Mouse (Mus musculus) liver, postnatal 0 days (tissue): Measurements from ENCODE around the gene Ptpre. TPM values are rescaled to one million over a fixed set of nuclear protein-coding genes. Genes with fewer than 3 reads are reported as not detected.
"Not testable (repeated sequence)": the region's sequence is repeated elsewhere in the genome, so short reads cannot be mapped to it uniquely, and the experiment has no call there.

ENCODE experiments used
- ATAC-seq: fragments of 200-750 bp; cut with Nextera tagmentation; 2 replicates; pipeline ENCODE4 v1.8.0; 2017; ENCODE audit warnings: mild to moderate bottlenecking, moderate library complexity
- DNase-seq: peaks from one replicate; pipeline ENCODE4 v3.0.0-alpha.2; 2016
- H3K27ac ChIP-seq: fragments of 300-500 bp; sonication (generic); 2 replicates; pipeline ENCODE4 v1.5.1; 2014; ENCODE audit warnings: antibody characterized with exemption, moderate library complexity, mild to moderate bottlenecking, low read depth
- H3K27me3 ChIP-seq: fragments of 300-500 bp; sonication (generic); 2 replicates; pipeline ENCODE4 v1.6.1; 2014; ENCODE audit warnings: low read length, control low read depth, mixed read lengths; ENCODE audit not compliant: insufficient read depth
- H3K36me3 ChIP-seq: fragments of 300-500 bp; sonication (generic); replicated peaks from 2 replicates; pipeline ENCODE4 v1.6.1; 2014; ENCODE audit warnings: mild to moderate bottlenecking, control low read depth, low read length, moderate library complexity, mixed read lengths; ENCODE audit not compliant: insufficient read depth
- H3K4me1 ChIP-seq: fragments of 300-500 bp; sonication (generic); 2 replicates; pipeline ENCODE4 v1.6.1; 2014; ENCODE audit warnings: antibody characterized with exemption, mild to moderate bottlenecking, control low read depth; ENCODE audit not compliant: insufficient read depth
- H3K4me2 ChIP-seq: fragments of 300-500 bp; sonication (generic); 2 replicates; pipeline ENCODE4 v1.6.1; 2014; ENCODE audit warnings: low read depth, mild to moderate bottlenecking, low read length, moderate library complexity, mixed read lengths
- H3K4me3 ChIP-seq: fragments of 300-500 bp; sonication (generic); 2 replicates; pipeline ENCODE4 v1.5.1; 2014; ENCODE audit warnings: low read depth, low read length
- H3K9ac ChIP-seq: fragments of 300-500 bp; sonication (generic); replicated peaks from 2 replicates; pipeline ENCODE4 v1.6.1; 2014; ENCODE audit warnings: mild to moderate bottlenecking, moderate library complexity
- H3K9me3 ChIP-seq: fragments of 300-500 bp; sonication (generic); 2 replicates; pipeline ENCODE4 v1.6.1; 2016; ENCODE audit warnings: mild to moderate bottlenecking, control low read depth, low read length, mixed read lengths
- CTCF ChIP-seq: sonication (generic); IDR thresholded peaks from 2 replicates; pipeline ENCODE4 v1.5.1; 2016; ENCODE audit warnings: antibody characterized with exemption, low read depth
- EP300 ChIP-seq: IDR thresholded peaks from 2 replicates; pipeline ENCODE4 v1.6.1; 2016; ENCODE audit warnings: antibody characterized with exemption, low read depth, mild to moderate bottlenecking
- WGBS: fragments of 180-500 bp; shearing (Covaris S2); extraction: QIAGEN DNeasy Blood & Tissue Kit; methylation state at CpG from one replicate; pipeline ENCODE4 v1.1.7; 2014; ENCODE audit not compliant: insufficient replicate concordance; 5-methylcytosine and 5-hydroxymethylcytosine counted together
- polyA plus RNA-seq: library from polyadenylated mRNA; unstranded; fragments of >200 nt; fragmentation: Nextera tagmentation; extraction: Ambion mirVana; gene quantifications from 2 replicates; pipeline ENCODE4 v1.2.1, GENCODE M21; 2015

Ptpre gene
- polyA plus RNA-seq, 1 experiment from 2014 or later: 3.9 TPM

GRCm38 (mm10) chr7:135684938-135685337 lies 147.7 kb downstream of the Ptpre start:
- Histone ChIP-seq H3K9me3 (no peaks in the 10 kb centered on the region), H3K4me3 (no peak overlapping the region), H3K9ac (no peak overlapping the region), H3K36me3 (peaks cover 53% of the 10 kb centered on the region), H3K27me3 (no peaks in the 10 kb centered on the region), H3K4me2 (no peak overlapping the region), H3K4me1 (no peaks in the 10 kb centered on the region), H3K27ac (no peak overlapping the region)
- peak; percentile 20; the same call in 1 of the 2 replicates for ATAC-seq
- WGBS: 79% methylated on average over 7 of the region's 7 CpGs
- no peak for TF ChIP-seq CTCF
- TF ChIP-seq EP300: no peak
- DNase-seq: no peak

GRCm38 (mm10) chr7:135689396-135689795 lies 152.1 kb downstream of the Ptpre start:
- no peaks in the 10 kb centered on the region for H3K27me3 ChIP-seq
- peaks cover 88% of the 10 kb centered on the region for H3K36me3 ChIP-seq
- no peak for ATAC-seq
- no peak for DNase-seq
- no peak overlapping the region for H3K4me3 ChIP-seq
- H3K4me2 ChIP-seq: no peak overlapping the region
- no peaks in the 10 kb centered on the region for H3K9me3 ChIP-seq
- no peak for TF ChIP-seq EP300
- no peak for TF ChIP-seq CTCF
- no peak overlapping the region for H3K27ac ChIP-seq
- H3K4me1 ChIP-seq: no peaks in the 10 kb centered on the region
- H3K9ac ChIP-seq: no peak overlapping the region
- WGBS: 89% methylated on average over 7 of the region's 7 CpGs

- no peaks in the 10 kb centered on the region for H3K27me3 ChIP-seq
- H3K4me2 ChIP-seq: no peak overlapping the region
- no peak overlapping the region for H3K4me3 ChIP-seq
- H3K9me3 ChIP-seq: no peaks in the 10 kb centered on the region
- TF ChIP-seq CTCF (no peak), EP300 (no peak)
- ATAC-seq (no peak), DNase-seq (no peak)
- no peak overlapping the region for H3K9ac ChIP-seq
- H3K36me3 ChIP-seq: peaks cover 87% of the 10 kb centered on the region
- H3K4me1 ChIP-seq: no peaks in the 10 kb centered on the region
- WGBS: 83% methylated on average over 5 of the region's 5 CpGs
- H3K27ac ChIP-seq: no peak overlapping the region
Observed at GRCm38 (mm10) chr7:135691941-135692340, 154.7 kb downstream of the Ptpre start.

- Histone ChIP-seq H3K27ac (no peak overlapping the region), H3K4me2 (no peak overlapping the region), H3K4me3 (no peak overlapping the region), H3K9ac (no peak overlapping the region), H3K4me1 (no peaks in the 10 kb centered on the region), H3K36me3 (peaks cover 87% of the 10 kb centered on the region), H3K9me3 (no peaks in the 10 kb centered on the region), H3K27me3 (no peaks in the 10 kb centered on the region)
- ATAC-seq: no peak
- DNase-seq: no peak
- TF ChIP-seq EP300 (no peak), CTCF (no peak)
- 83% methylated on average over 4 of the region's 4 CpGs for WGBS
Observed at GRCm38 (mm10) chr7:135694130-135694529, 156.8 kb downstream of the Ptpre start.

GRCm38 (mm10) chr7:135694796-135695195 lies 157.5 kb downstream of the Ptpre start:
- no peak overlapping the region for H3K9ac ChIP-seq
- TF ChIP-seq CTCF: no peak
- TF ChIP-seq EP300: no peak
- 93% methylated on average over 5 of the region's 5 CpGs for WGBS

GRCm38 (mm10) chr7:135696127-135696526 lies 158.8 kb downstream of the Ptpre start:
- WGBS: 94% methylated on average over 4 of the region's 4 CpGs
- no peak for TF ChIP-seq EP300
- H3K4me3 ChIP-seq: no peak overlapping the region
- no peak for DNase-seq
- no peaks in the 10 kb centered on the region for H3K27me3 ChIP-seq
- no peak overlapping the region for H3K4me2 ChIP-seq
- peaks cover 88% of the 10 kb centered on the region for H3K36me3 ChIP-seq
- H3K9ac ChIP-seq: no peak overlapping the region
- no peak for ATAC-seq
- no peak overlapping the region for H3K27ac ChIP-seq
- no peaks in the 10 kb centered on the region for H3K4me1 ChIP-seq
- H3K9me3 ChIP-seq: no peaks in the 10 kb centered on the region

More at GRCm38 (mm10) chr7:135694796-135695195, 157.5 kb downstream of the Ptpre start:
- ATAC-seq (no peak), DNase-seq (no peak)
- H3K4me1 ChIP-seq: no peaks in the 10 kb centered on the region
- peaks cover 85% of the 10 kb centered on the region for H3K36me3 ChIP-seq
- no peaks in the 10 kb centered on the region for H3K9me3 ChIP-seq
- H3K27me3 ChIP-seq: no peaks in the 10 kb centered on the region
- no peak overlapping the region for H3K27ac ChIP-seq
- no peak overlapping the region for H3K4me3 ChIP-seq
- H3K4me2 ChIP-seq: no peak overlapping the region

- H3K36me3 ChIP-seq: peaks cover 88% of the 10 kb centered on the region
- H3K27me3 ChIP-seq, H3K9ac ChIP-seq, ATAC-seq, H3K9me3 ChIP-seq, H3K4me3 ChIP-seq, H3K27ac ChIP-seq, H3K4me2 ChIP-seq, H3K4me1 ChIP-seq, DNase-seq: not testable (repeated sequence)
- WGBS: 94% methylated on average over 5 of the region's 5 CpGs
Observed at GRCm38 (mm10) chr7:135697021-135697740, 159.9 kb downstream of the Ptpre start.
